Mouse (Mus musculus) bone marrow, adult 2 months (tissue): ENCODE measurements around the gene Pef1. TPM values are rescaled to one million over a fixed set of nuclear protein-coding genes. Genes with fewer than 3 reads are reported as not detected.
A peak's percentile ranks its signal among the peaks of the same experiment; 100 is the strongest.

Experiments used
- H3K27ac ChIP-seq: fragments of 200-500 bp; 2 replicates; pipeline ENCODE4 v1.5.1; 2012; ENCODE audit warnings: low read depth, mild to moderate bottlenecking, control low read depth, inconsistent platforms, low read length; ENCODE audit not compliant: control insufficient read depth, poor library complexity, insufficient read depth
- H3K4me1 ChIP-seq: fragments of 200-500 bp; 2 replicates; pipeline ENCODE4 v1.6.1; 2011; ENCODE audit warnings: low read length; ENCODE audit not compliant: control insufficient read depth, insufficient read depth
- H3K4me3 ChIP-seq: fragments of 200-500 bp; replicated peaks from 2 replicates; pipeline ENCODE3; 2011; ENCODE audit warnings: mild to moderate bottlenecking, low read depth, low read length, control low read depth; ENCODE audit not compliant: control insufficient read depth
- CTCF ChIP-seq: fragments of 200-500 bp; IDR thresholded peaks from 2 replicates; pipeline ENCODE4 v1.5.1; 2011; ENCODE audit warnings: low read length, control low read depth; ENCODE audit not compliant: control insufficient read depth, insufficient read depth
- POLR2A ChIP-seq: fragments of 200-500 bp; IDR thresholded peaks from 2 replicates; pipeline ENCODE4 v1.6.1; 2011; ENCODE audit warnings: low read depth, mild to moderate bottlenecking, control low read depth, low read length, borderline replicate concordance; ENCODE audit not compliant: control insufficient read depth
- WGBS: fragments of 180-500 bp; shearing (Covaris S2); methylation state at CpG from one replicate; pipeline ENCODE4 v1.1.7; 2018; 5-methylcytosine and 5-hydroxymethylcytosine counted together
- polyA plus RNA-seq: library from polyadenylated mRNA; stranded (reverse); fragments of >200 nt; gene quantifications from 2 replicates; pipeline ENCODE4 v1.2.4, GENCODE M21; 2011; ENCODE audit warnings: low replicate concordance; ENCODE audit not compliant: missing spikeins, insufficient read depth, insufficient read length

Pef1 gene
- polyA plus RNA-seq, 1 experiment = 32.6 TPM

DNA sequence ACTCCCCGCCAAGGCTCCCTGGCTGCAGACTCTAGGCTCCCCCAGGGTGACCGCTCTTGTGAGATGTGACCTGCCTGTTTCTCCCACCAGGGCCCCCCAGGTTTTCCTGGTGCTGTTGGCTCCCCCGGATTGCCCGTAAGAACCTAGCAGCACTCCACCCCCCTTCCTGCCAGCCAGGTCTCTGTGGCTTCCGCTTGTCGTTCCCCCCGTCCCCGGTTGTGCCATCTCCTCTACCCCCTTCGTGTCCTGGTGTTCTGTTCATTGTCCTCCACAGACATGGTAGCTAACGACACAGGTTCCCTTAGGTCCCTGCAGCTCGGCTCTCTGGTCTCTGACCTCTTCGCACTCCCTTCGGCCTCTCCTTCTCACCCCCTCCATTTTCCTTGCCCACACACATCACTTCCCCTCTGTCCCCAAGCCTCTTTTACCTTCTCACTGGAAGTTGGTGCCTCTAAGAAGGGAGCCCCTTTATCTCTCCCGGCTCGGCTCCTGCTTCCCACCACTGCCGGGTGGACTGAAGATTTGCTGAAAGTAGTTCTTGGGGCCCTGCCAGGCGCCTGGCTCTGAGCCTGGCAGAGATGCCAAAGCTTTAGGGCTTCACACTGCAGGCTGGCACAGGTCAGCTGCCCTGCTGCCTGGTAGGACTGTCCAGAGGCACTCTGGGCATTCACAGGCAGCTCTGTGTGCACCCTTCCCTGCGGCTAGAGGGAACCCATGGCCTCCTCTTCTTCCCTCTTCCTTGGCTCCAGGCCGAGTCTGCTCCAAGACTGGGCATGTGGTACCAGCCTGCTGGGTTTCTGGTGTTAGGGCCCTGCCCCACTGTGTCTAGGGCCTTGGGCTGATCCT, 20.8 kb upstream of the Pef1 start:
- no peaks in the 10 kb centered on the region for H3K4me1 ChIP-seq
- no peak for TF ChIP-seq POLR2A
- TF ChIP-seq CTCF = no peak
- WGBS = 28% methylated on average over 19 of the region's 19 CpGs
- H3K27ac ChIP-seq = no peak overlapping the region
- no peak overlapping the region for H3K4me3 ChIP-seq

DNA sequence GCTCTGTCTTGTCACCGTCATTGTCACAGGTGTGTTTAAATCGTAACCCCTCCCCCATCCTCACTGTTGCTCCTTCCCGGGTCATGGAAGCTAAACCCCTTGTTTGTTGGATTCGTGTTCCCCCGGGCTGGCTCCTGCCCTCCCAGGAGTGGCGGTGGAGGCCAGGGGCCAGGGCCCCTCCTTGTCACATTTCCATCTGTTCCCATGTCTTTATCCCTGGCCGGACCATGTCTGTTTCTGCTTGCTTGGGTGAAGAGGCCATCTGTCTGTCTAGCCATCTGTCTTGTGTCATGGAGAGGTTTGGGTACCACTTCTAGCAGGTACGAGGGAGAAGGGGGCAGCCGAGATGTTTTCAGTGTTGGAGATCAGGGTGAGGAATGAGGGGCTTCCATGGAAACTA, 20.1 kb upstream of the Pef1 start:
- Histone ChIP-seq H3K4me1 (no peaks in the 10 kb centered on the region), H3K4me3 (no peak overlapping the region), H3K27ac (no peak overlapping the region)
- TF ChIP-seq CTCF = no peak
- no peak for TF ChIP-seq POLR2A
- WGBS = 74% methylated on average over 9 of the region's 9 CpGs

DNA sequence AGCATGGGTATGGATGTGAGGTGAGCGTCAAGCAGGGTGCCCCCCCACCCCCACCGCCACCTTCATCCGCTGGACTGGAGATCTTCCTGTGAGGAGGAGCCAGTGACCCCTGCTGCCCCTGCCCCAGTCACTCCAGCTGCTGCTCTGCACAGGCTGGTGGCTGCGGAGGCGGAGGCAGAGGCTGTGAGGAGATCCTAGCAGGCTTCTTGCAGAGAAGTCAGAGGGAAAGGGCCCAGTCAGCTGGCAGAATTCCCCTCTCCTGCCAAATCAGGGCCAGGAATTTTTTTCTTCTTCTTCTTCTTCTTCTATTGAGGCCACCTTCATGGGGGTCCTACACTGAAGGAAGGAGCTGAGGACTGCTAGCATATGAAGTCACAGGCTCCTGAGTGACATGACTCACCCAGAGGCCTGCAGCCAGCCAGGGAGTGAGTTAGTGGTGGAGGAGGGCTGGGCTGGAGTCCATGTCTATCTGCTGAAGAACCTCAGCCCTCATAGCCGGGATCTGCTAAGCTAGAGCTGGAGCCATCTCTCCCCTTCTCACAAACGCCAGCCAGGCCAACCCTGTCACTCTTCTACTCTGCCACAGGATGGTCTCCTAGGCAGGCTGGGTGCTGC, 17.9 kb upstream of the Pef1 start:
- 77% methylated on average over 7 of the region's 7 CpGs for WGBS
- TF ChIP-seq POLR2A = no peak
- no peak for TF ChIP-seq CTCF
- Histone ChIP-seq H3K27ac (no peak overlapping the region), H3K4me3 (no peak overlapping the region), H3K4me1 (no peaks in the 10 kb centered on the region)

DNA sequence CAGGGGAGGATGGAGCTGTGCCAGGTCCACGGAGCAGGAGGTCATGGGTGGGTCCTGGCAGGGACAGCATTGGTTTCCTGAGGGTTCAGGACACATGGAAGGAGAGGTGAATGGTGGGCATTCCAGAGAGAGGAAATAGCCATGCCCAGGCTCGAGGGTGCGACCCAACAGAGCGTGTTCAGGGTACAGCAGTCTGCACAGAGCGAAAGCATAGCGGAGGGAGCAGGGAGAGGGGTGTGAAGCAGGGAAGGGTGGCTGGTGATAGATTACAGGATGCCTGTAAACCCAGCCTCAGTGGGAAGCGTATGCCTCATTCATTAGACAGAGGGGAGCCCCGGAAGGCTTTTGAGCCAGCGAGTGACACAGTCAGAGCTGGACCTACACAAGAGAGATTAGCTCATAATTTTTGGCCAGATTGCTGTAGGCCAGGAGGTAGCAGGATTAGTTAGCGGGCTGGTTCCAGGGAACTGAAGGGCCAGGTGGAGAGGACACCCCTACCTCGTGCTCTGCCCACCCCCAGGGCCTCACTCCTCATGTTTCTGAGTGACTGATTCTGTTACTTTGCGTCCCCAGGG, 17.0 kb upstream of the Pef1 start:
- 76% methylated on average over 12 of the region's 12 CpGs for WGBS
- Histone ChIP-seq H3K27ac (no peak overlapping the region), H3K4me3 (no peak overlapping the region), H3K4me1 (no peaks in the 10 kb centered on the region)
- TF ChIP-seq CTCF (no peak), POLR2A (no peak)

DNA sequence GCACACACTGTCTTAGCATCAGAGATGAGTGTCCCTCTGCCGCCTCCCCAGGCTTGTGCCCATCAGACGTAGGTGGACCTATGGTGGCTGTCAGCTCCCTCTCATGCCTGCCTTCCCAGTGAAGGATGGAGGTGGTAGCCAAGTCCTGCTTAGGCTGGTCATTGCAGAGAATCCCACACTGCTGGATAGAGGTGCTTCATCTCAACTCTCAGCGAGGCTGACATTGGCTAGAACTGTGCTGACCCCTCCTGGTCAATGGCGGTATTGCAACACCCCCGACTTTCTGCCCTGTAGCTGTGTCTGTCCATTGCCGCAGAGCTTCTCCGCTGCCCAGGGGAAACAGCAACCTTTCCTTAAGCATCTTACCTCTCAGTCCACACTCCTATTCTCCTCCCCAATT, 15.1 kb upstream of the Pef1 start:
- no peak overlapping the region for H3K4me3 ChIP-seq
- H3K27ac ChIP-seq = no peak overlapping the region
- TF ChIP-seq CTCF (peak; percentile 97), POLR2A (no peak)
- 18% methylated on average over 7 of the region's 7 CpGs for WGBS
- no peaks in the 10 kb centered on the region for H3K4me1 ChIP-seq

DNA sequence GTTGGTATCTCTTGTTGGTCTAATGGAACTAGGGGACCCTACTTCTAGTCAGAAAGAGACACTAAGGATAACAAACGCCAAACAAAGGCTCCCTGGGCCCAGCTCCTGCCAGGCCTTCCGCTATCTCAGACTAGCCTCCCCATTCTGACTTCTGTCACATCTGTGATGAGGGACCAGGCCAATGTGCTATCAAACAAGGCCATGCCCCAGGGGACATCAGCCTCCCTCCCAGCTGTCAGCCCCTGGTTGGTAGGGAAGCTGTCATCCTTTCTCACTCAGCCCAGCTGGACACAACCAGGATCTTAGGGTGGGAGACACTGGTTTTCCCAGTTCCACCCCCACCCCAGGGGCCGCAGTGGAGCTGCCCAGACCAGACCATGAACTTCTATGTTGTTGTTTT, 7.2 kb upstream of the Pef1 start:
- Histone ChIP-seq H3K4me1 (no peaks in the 10 kb centered on the region), H3K27ac (no peak overlapping the region), H3K4me3 (no peak overlapping the region)
- TF ChIP-seq POLR2A (no peak), CTCF (no peak)
- WGBS = 82% methylated on average over 3 of the region's 3 CpGs

DNA sequence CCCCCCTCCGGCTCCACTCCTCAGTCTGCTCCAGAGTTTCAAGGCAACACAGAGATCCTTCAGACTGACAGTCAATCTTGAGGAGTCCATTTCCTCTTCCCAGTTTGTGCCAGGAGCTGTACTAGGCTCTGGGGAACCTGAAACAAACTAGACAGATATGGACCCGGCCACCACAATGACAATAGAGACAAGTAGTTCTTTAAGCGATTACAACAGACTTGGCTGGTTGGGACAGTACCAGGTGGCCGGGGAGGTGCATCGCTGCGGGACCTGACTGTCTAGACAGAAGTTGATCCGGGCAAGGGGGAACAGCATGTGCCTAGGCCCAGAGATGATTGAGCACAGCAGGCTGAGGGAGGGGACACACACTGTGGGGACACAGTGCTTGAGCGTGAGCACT, 1.2 kb upstream of the Pef1 start:
- no peak overlapping the region for H3K4me3 ChIP-seq
- 44% methylated on average over 8 of the region's 8 CpGs for WGBS
- H3K27ac ChIP-seq = no peak overlapping the region
- no peak for TF ChIP-seq POLR2A
- TF ChIP-seq CTCF = no peak
- no peaks in the 10 kb centered on the region; the same call in 1 of the 2 replicates for H3K4me1 ChIP-seq

DNA sequence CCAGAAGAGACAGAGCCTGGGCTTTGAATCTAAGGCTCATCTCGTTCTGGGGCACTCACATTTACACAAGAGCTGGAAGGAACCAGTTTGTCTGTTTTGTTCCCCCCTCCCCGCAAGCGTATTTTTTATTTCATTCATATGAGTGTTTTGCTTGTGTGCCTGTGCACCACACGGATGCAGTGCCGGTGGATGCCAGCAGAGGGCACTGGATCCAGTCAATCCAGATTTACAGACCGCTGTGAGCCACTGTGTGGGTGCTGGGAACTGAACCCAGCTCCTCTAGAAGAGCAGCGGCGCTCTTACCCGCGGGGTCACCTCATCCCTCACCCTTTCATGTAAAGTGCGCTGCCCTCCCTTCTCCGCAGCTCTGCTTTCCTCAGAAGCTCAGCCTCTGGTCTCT, 1.3 kb downstream of the Pef1 start:
- WGBS = 83% methylated on average over 12 of the region's 12 CpGs
- Histone ChIP-seq H3K4me1 (no peaks in the 10 kb centered on the region; the same call in 1 of the 2 replicates), H3K27ac (no peak overlapping the region), H3K4me3 (no peak overlapping the region)
- TF ChIP-seq CTCF (peak; percentile 48), POLR2A (no peak)
